Mouse (Mus musculus) ES-Bruce4 (cell line): ENCODE results near the gene Mat1a.

Experiments used
- CTCF ChIP-seq: IDR thresholded peaks from one replicate; pipeline ENCODE4 v1.8.1; 2011; ENCODE audit warnings: low read depth, low read length
- EP300 ChIP-seq: IDR thresholded peaks from 2 replicates; pipeline ENCODE4 v1.6.1; 2011; ENCODE audit warnings: low read depth, low read length; ENCODE audit not compliant: insufficient read depth
- POLR2A ChIP-seq: IDR thresholded peaks from one replicate; pipeline ENCODE4 v1.8.1; 2011; ENCODE audit warnings: low read length; ENCODE audit not compliant: insufficient read depth

GRCm38 (mm10) chr14:41101242-41101641 lies 3.6 kb upstream of the Mat1a start:
- no peak for TF ChIP-seq CTCF
- TF ChIP-seq EP300 = no peak
- TF ChIP-seq POLR2A = no peak
